Mouse (Mus musculus) ES-CJ7 (cell line): ENCODE data around the gene Slc35f2.

Experiments used
- DNase-seq: peaks from one replicate; pipeline ENCODE4 v3.0.0; 2011; ENCODE audit warnings: low read depth, low spot score

Gene Slc35f2

GRCm38 (mm10) chr9:53829081-53829865 lies 57.9 kb downstream of the Slc35f2 start:
- peak; percentile 61 for DNase-seq

GRCm38 (mm10) chr9:53829866-53830209 lies 58.5 kb downstream of the Slc35f2 start:
- peak; percentile 34 for DNase-seq

GRCm38 (mm10) chr9:53835039-53835438 lies 63.7 kb downstream of the Slc35f2 start:
- no peak for DNase-seq

GRCm38 (mm10) chr9:53835976-53836375 lies 64.6 kb downstream of the Slc35f2 start:
- no peak for DNase-seq

GRCm38 (mm10) chr9:53838816-53839215 lies 67.5 kb downstream of the Slc35f2 start:
- no peak for DNase-seq

- DNase-seq: no peak
Observed at GRCm38 (mm10) chr9:53848548-53848947, 77.2 kb downstream of the Slc35f2 start.

- no peak for DNase-seq
Observed at GRCm38 (mm10) chr9:53849864-53850263, 78.5 kb downstream of the Slc35f2 start, which contains the start of gene Sln. Gene Sln, plus strand, starts transcription at chr9:53850164.

GRCm38 (mm10) chr9:53852158-53852557 lies 80.8 kb downstream of the Slc35f2 start:
- no peak for DNase-seq

GRCm38 (mm10) chr9:53853672-53854071 lies 82.3 kb downstream of the Slc35f2 start:
- DNase-seq: no peak

- DNase-seq: no peak
Observed at GRCm38 (mm10) chr9:53854525-53854924, 83.2 kb downstream of the Slc35f2 start.

- DNase-seq: no peak
Observed at GRCm38 (mm10) chr9:53857864-53858263, 86.5 kb downstream of the Slc35f2 start.
